Mouse (Mus musculus) adrenal gland (tissue): ENCODE data around the gene Krtap4-9.
"Not testable (repeated sequence)": the region's sequence is repeated elsewhere in the genome, so short reads cannot be mapped to it uniquely, and the experiment has no call there.

Source experiments
- intact Hi-C: fragments of 180-260 bp; cut with DNase I; formaldehyde crosslinking; loops from one replicate; pipeline ENCODE4 v1.15.1; 2025
- long read RNA-seq, 2 experiments: library from polyadenylated mRNA; unstranded; transcript quantifications; one replicate each; pipeline ENCODE4 v2.0.0; 2020; ENCODE audit warnings: borderline replicate concordance in 1 of 2; ENCODE audit not compliant: insufficient replicate concordance in 1 of 2

Krtap4-9 gene
- long read RNA-seq, experiment 1: 0 reads
- long read RNA-seq, experiment 2: 0 reads

DNA sequence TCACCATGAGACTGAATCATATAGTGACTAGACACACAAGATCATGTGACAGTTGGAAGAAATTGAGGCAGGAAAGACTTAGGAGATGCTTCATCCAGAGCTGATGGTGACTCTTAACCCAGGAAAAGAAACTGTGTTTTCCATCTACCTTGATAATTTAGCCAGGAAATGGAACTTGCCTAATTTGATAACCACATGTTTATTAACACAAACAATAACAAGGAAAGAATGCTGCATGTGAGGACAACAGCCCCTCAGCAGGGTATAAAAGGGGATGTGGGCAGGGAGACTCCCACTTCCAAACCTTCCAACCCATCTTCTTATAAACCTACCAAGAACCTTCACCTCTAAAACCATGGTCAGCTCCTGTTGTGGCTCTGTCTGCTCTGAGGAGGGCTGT lies at the start of gene Krtap4-9:
Krtap4-9 (plus strand) TSS at position 301 of the 400 bp plus-strand sequence.
- intact Hi-C loops: not testable (repeated sequence)

DNA sequence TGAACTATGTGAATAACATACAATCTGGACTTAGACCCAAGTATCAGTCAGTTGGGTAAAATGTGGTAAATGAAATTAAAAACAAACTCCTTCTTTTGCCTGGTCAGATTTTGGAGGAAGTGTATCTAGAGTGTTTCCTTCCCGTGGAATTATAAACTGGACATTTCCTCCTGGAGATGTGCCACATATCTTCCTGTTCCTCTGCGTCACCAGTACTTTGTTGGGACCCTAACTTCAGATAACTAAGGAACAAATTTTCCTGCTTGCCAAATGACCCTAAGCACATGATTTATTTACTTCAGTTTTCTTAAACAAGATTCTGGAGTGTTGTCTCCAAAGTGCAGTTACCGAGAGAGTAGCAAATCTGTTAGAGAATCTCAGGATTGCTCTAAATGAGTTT lies 41.0 kb upstream of the Krtap4-9 start:
- intact Hi-C loops: no loop called here

GRCm38 (mm10) chr11:99758877-99759276 lies 26.1 kb upstream of the Krtap4-9 start:
- intact Hi-C loops: no loop called here

- intact Hi-C loops: no loop called here
Measured at GRCm38 (mm10) chr11:99768410-99768809, 16.6 kb upstream of the Krtap4-9 start.

GRCm38 (mm10) chr11:99772813-99773212 lies 12.2 kb upstream of the Krtap4-9 start, which contains the start of gene Gm11595:
Gm11595 (minus strand) TSS chr11:99772913.
- intact Hi-C loops: not testable (repeated sequence)

DNA sequence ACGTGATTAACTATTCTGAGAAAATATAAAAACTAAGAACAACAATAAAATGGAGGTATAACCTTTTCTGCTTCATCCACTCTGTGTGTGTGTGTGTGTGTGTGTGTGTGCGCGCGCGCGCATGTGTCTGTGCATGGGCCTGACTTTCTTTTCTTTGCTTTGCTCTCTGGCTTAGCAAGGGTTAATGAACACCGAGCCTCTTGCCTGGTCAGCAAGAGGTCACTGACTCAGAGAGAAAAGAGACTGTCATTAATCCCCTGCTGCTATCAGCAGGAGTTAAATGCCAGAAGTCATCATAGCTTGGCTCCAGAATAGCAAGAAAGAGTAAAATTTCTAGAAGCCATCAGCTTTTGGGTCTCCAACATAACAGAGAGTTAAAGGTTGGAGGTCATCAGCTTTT lies 6.6 kb upstream of the Krtap4-9 start:
- intact Hi-C loops: no loop called here

- intact Hi-C loops: no loop called here
Measured at GRCm38 (mm10) chr11:99780604-99781003, 4.4 kb upstream of the Krtap4-9 start, which contains the start of gene Krtap4-8. Krtap4-8 (minus strand) TSS chr11:99780704.

DNA sequence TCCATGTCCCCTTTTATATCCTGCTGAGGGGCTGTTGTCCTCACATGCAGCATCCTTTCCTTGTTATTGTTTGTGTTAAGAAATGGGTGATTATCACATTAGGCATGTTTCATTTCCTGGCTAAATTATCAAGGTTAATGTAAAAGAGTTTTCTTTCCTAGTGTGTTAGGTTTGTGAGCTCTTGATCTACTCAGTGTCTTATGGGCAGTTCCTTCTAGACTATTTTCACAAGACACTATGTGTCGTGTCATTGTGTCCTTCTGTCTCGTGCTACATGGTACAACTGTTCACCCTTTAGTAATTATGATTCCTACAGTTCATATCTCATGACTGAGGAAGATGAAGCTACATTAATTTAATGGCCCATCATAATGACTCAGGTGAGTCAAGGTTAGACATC lies 8.4 kb downstream of the Krtap4-9 start, which contains the start of gene Gm11596:
Gm11596 (minus strand) TSS at position 101 of the 400 bp plus-strand sequence.
- intact Hi-C loops: no loop called here

DNA sequence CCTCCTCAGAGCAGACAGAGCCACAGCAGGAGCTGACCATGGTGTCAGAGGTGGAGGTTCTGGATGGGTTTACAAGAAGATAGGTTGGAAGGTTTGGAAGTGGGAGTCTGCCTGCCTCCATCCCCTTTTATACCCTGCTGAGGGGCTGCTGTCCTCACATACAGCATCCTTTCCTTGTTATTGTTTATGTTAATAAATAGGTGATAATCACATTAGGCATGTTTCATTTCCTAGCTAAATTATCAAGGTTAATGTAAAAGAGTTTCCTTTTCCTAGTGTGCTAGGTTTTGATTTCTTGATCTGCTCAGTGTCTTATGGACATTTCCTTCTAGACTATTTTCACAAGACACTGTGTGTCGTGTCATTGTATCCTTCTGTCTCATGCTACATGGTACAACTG lies 13.8 kb downstream of the Krtap4-9 start, which contains the start of gene Gm11569:
Gm11569 (minus strand) TSS at position 101 of the 400 bp plus-strand sequence.
- intact Hi-C loops: not testable (repeated sequence)

DNA sequence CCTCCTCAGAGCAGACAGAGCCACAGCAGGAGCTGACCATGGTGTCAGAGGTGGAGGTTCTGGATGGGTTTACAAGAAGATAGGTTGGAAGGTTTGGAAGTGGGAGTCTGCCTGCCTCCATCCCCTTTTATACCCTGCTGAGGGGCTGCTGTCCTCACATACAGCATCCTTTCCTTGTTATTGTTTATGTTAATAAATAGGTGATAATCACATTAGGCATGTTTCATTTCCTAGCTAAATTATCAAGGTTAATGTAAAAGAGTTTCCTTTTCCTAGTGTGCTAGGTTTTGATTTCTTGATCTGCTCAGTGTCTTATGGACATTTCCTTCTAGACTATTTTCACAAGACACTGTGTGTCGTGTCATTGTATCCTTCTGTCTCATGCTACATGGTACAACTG lies 19.3 kb downstream of the Krtap4-9 start, which contains the start of gene Gm11554:
Gm11554 (minus strand) TSS at position 101 of the 400 bp plus-strand sequence.
- intact Hi-C loops: not testable (repeated sequence)

GRCm38 (mm10) chr11:99809792-99810191 lies 24.8 kb downstream of the Krtap4-9 start, which contains the start of gene Krtap4-13:
Krtap4-13 (minus strand) TSS chr11:99809892.
- intact Hi-C loops: not testable (repeated sequence)

- intact Hi-C loops: not testable (repeated sequence)
Measured at GRCm38 (mm10) chr11:99815566-99815965, 30.6 kb downstream of the Krtap4-9 start, which contains the start of gene Gm11564. Gm11564 (minus strand) TSS chr11:99815666.
